Comparison of ENCODE assay signal across 18 mouse cellular contexts in genomic region chrX:159778787-159779186, GRCm38 (mm10).
"Had no signal": no experiment of that assay in that cellular context is flagged by ENCODE, and none has a peak within 500 bp of the region (broad histone marks: within the 10 kb centered on the region; RNA-seq: fewer than 3 reads in every experiment).

No protein-coding gene starts in this region.

- H3K4me3 ChIP-seq: liver, embryonic 12.5 days; lung, embryonic 15.5 days; midbrain, embryonic 13.5 days; midbrain, embryonic 15.5 days; myocyte; neural tube, embryonic 13.5 days; neural tube, embryonic 15.5 days had no signal

- H3K4me1 ChIP-seq: liver, embryonic 12.5 days; lung, embryonic 15.5 days; midbrain, embryonic 15.5 days; neural tube, embryonic 13.5 days; neural tube, embryonic 15.5 days had no signal

- H3K27ac ChIP-seq: liver, embryonic 12.5 days; liver, embryonic 14.5 days; lung, embryonic 15.5 days; midbrain, embryonic 13.5 days; midbrain, embryonic 15.5 days; neural tube, embryonic 13.5 days; neural tube, embryonic 15.5 days had no signal

- H3K4me2 ChIP-seq: liver, embryonic 12.5 days; lung, embryonic 15.5 days; midbrain, embryonic 11.5 days; midbrain, embryonic 13.5 days; midbrain, embryonic 15.5 days; neural tube, embryonic 13.5 days; neural tube, embryonic 15.5 days had no signal

- H3K9me3 ChIP-seq: liver, embryonic 12.5 days; lung, embryonic 15.5 days; midbrain, embryonic 13.5 days; midbrain, embryonic 15.5 days; neural tube, embryonic 13.5 days; neural tube, embryonic 15.5 days had no signal

- H3K27me3 ChIP-seq: liver, embryonic 12.5 days; lung, embryonic 15.5 days; midbrain, embryonic 15.5 days; neural tube, embryonic 15.5 days had no signal

- H3K36me3 ChIP-seq: liver, embryonic 12.5 days; lung, embryonic 15.5 days; midbrain, embryonic 13.5 days; midbrain, embryonic 15.5 days; neural tube, embryonic 13.5 days; neural tube, embryonic 15.5 days had no signal

- H3K9ac ChIP-seq: liver, embryonic 12.5 days; liver, embryonic 14.5 days; lung, embryonic 15.5 days; midbrain, embryonic 13.5 days; midbrain, embryonic 15.5 days; neural tube, embryonic 13.5 days; neural tube, embryonic 15.5 days had no signal

- ATAC-seq: liver, embryonic 12.5 days; midbrain, embryonic 13.5 days; midbrain, embryonic 15.5 days had no signal

- DNase-seq: lung, adult 2 months; lung, postnatal 10 days; retina, postnatal 1 day; right cerebral cortex, adult 18-20 months; right cerebral cortex, postnatal 25 days; right cerebral cortex, postnatal 4 days; spleen, adult 18-20 months; thymus, adult 18-20 months; thymus, postnatal 25 days had no signal
